Mouse (Mus musculus): ENCODE results near the gene Reep3. TPM values are rescaled to one million over a fixed set of nuclear protein-coding genes. Genes with fewer than 3 reads are reported as not detected.

The Reep3 gene
- polyA plus RNA-seq (2014; fragmentation: Illumina TruSeq; extraction: RNeasy Lipid Tissue Mini Kit (QIAGEN cat#74804); ENCODE audit: insufficient read depth, low read depth, low replicate concordance) = 15.9 TPM

GRCm38 (mm10) chr10:67096621-67097436 is at the start of gene Reep3:
Reep3 (minus strand) TSS chr10:67096945.

GRCm38 (mm10) chr10:67095798-67096620 is 736 bp downstream of the Reep3 start, which contains the start of gene Jmjd1c:
Jmjd1c (plus strand) TSS chr10:67096125.

Other genes starting within 250 kb of the Reep3 start
- gene Jmjd1c, start 820 bp downstream of the Reep3 start, polyA plus RNA-seq (2014; fragmentation: Illumina TruSeq; extraction: RNeasy Lipid Tissue Mini Kit (QIAGEN cat#74804); ENCODE audit: insufficient read depth, low read depth, low replicate concordance) = 9.1 TPM
- gene Nrbf2, start 188.4 kb upstream of the Reep3 start, polyA plus RNA-seq (2014; fragmentation: Illumina TruSeq; extraction: RNeasy Lipid Tissue Mini Kit (QIAGEN cat#74804); ENCODE audit: insufficient read depth, low read depth, low replicate concordance) = 17.5 TPM

Data from lung, adult 10 weeks (tissue).